ENCODE assay signal across 26 mouse cellular contexts in genomic region chr1:84362209-84362608, GRCm38 (mm10). TPM values are rescaled to one million over a fixed set of nuclear protein-coding genes. Genes with fewer than 3 reads are reported as not detected.
DNase-seq lines count a peak whose midpoint lies in the region; ATAC-seq and TF ChIP-seq lines count a peak whose summit lies in the region.
"Had no signal": no experiment of that assay in that cellular context is flagged by ENCODE, and none has a peak within 500 bp of the region (broad histone marks: within the 10 kb centered on the region; RNA-seq: fewer than 3 reads in every experiment).

No protein-coding gene starts in this region.

- H3K9me3 ChIP-seq in kidney, postnatal 0 days (replicated peaks; ENCODE audit: low read length) = no peaks in the 10 kb centered on the region
- H3K9me3 ChIP-seq in intestine, postnatal 0 days (ENCODE audit: control insufficient read depth) = no peaks in the 10 kb centered on the region
- no peaks in the 10 kb centered on the region for H3K9me3 ChIP-seq in stomach, embryonic 16.5 days (replicated peaks; ENCODE audit: control insufficient read depth, low read length)
- H3K9me3 ChIP-seq in midbrain, embryonic 16.5 days (replicated peaks; ENCODE audit: control insufficient read depth, low read length, poor library complexity, severe bottlenecking) = no peaks in the 10 kb centered on the region
- H3K9me3 ChIP-seq: embryonic facial prominence, embryonic 15.5 days; heart, embryonic 10.5 days; limb, embryonic 12.5 days; liver, embryonic 13.5 days; neural tube, embryonic 13.5 days had no signal

- H3K9ac ChIP-seq in kidney, postnatal 0 days (ENCODE audit: low read depth, low read length) = no peak overlapping the region
- no peak overlapping the region for H3K9ac ChIP-seq in intestine, postnatal 0 days (ENCODE audit: low read depth, low read length)
- no peak overlapping the region for H3K9ac ChIP-seq in stomach, embryonic 16.5 days (ENCODE audit: low read length)
- no peak overlapping the region for H3K9ac ChIP-seq in midbrain, embryonic 16.5 days (ENCODE audit: low read depth, low read length)
- H3K9ac ChIP-seq: embryonic facial prominence, embryonic 15.5 days; hindbrain, embryonic 14.5 days; limb, embryonic 12.5 days; liver, embryonic 13.5 days; neural tube, embryonic 13.5 days had no signal

- TF ChIP-seq CTCF in kidney, postnatal 0 days (IDR thresholded peaks at IDR 0.05; ENCODE audit: low read depth) = no peak
- TF ChIP-seq CTCF in intestine, postnatal 0 days (IDR thresholded peaks at IDR 0.05; ENCODE audit: low read depth) = no peak

- no peaks in the 10 kb centered on the region for H3K27me3 ChIP-seq in kidney, postnatal 0 days (ENCODE audit: insufficient read depth, low read length)
- no peaks in the 10 kb centered on the region for H3K27me3 ChIP-seq in intestine, postnatal 0 days (replicated peaks; ENCODE audit: control insufficient read depth, insufficient read depth, low read length)
- H3K27me3 ChIP-seq in stomach, embryonic 16.5 days (ENCODE audit: control insufficient read depth, insufficient read depth, low read length) = no peaks in the 10 kb centered on the region
- H3K27me3 ChIP-seq in midbrain, embryonic 16.5 days (ENCODE audit: control insufficient read depth, insufficient read depth, low read depth, low read length) = no peaks in the 10 kb centered on the region
- H3K27me3 ChIP-seq: embryonic facial prominence, embryonic 15.5 days; limb, embryonic 12.5 days; liver, embryonic 13.5 days; neural tube, embryonic 13.5 days had no signal

- no peak overlapping the region for H3K27ac ChIP-seq in kidney, postnatal 0 days
- H3K27ac ChIP-seq in intestine, postnatal 0 days (ENCODE audit: low read depth, low read length) = peak overlapping the region; percentile 46; the same call in 1 of the 2 replicates
- H3K27ac ChIP-seq in stomach, embryonic 16.5 days (ENCODE audit: low read length) = no peak overlapping the region
- no peak overlapping the region for H3K27ac ChIP-seq in midbrain, embryonic 16.5 days (ENCODE audit: low read length)
- H3K27ac ChIP-seq: embryonic facial prominence, embryonic 15.5 days; heart, embryonic 10.5 days; hindbrain, embryonic 14.5 days; limb, embryonic 12.5 days; liver, embryonic 13.5 days; neural tube, embryonic 13.5 days had no signal

- WGBS in kidney, postnatal 0 days = 29% methylated on average over 1 of the region's 1 CpGs
- 38% methylated on average over 1 of the region's 1 CpGs for WGBS in intestine, postnatal 0 days
- WGBS in stomach, embryonic 16.5 days = 43% methylated on average over 1 of the region's 1 CpGs
- WGBS in midbrain, embryonic 16.5 days = 84% methylated on average over 1 of the region's 1 CpGs

- H3K4me3 ChIP-seq in kidney, postnatal 0 days (replicated peaks; ENCODE audit: low read depth, low read length) = no peak overlapping the region
- H3K4me3 ChIP-seq in intestine, postnatal 0 days (ENCODE audit: low read depth, low read length) = no peak overlapping the region
- H3K4me3 ChIP-seq in stomach, embryonic 16.5 days (replicated peaks; ENCODE audit: low read length) = no peak overlapping the region
- no peak overlapping the region for H3K4me3 ChIP-seq in midbrain, embryonic 16.5 days (ENCODE audit: low read depth, low read length)
- H3K4me3 ChIP-seq: embryonic facial prominence, embryonic 15.5 days; heart, embryonic 10.5 days; limb, embryonic 12.5 days; liver, embryonic 13.5 days; neural tube, embryonic 13.5 days had no signal

- H3K36me3 ChIP-seq in kidney, postnatal 0 days (ENCODE audit: insufficient read depth, low read length) = no peaks in the 10 kb centered on the region
- no peaks in the 10 kb centered on the region for H3K36me3 ChIP-seq in intestine, postnatal 0 days (ENCODE audit: control insufficient read depth, insufficient read depth)
- no peaks in the 10 kb centered on the region for H3K36me3 ChIP-seq in stomach, embryonic 16.5 days (ENCODE audit: control insufficient read depth, insufficient read depth, low read length)
- H3K36me3 ChIP-seq in midbrain, embryonic 16.5 days (ENCODE audit: control insufficient read depth, insufficient read depth, low read length) = no peaks in the 10 kb centered on the region
- H3K36me3 ChIP-seq: embryonic facial prominence, embryonic 15.5 days; heart, embryonic 10.5 days; limb, embryonic 12.5 days; liver, embryonic 13.5 days; neural tube, embryonic 13.5 days had no signal

- ATAC-seq in kidney, postnatal 0 days (replicated peaks; ENCODE audit: low FRiP score, low read depth) = no peak
- 0 out of 2 replicates have a peak, but pooled peaks have one; percentile 31 for ATAC-seq in granulocyte monocyte progenitor cell, adult 5-6 weeks (replicated peaks; ENCODE audit: poor library complexity, severe bottlenecking)
- ATAC-seq in intestine, postnatal 0 days = peak; percentile 3; the same call in 1 of the 2 replicates
- ATAC-seq in stomach, embryonic 16.5 days (ENCODE audit: insufficient read depth, low FRiP score) = peak; percentile 50; the same call in 1 of the 2 replicates
- no peak for ATAC-seq in midbrain, embryonic 16.5 days
- ATAC-seq: forebrain, embryonic 16.5 days; inflammation-experienced regulatory T-cells, adult 6 months had no signal

- DNase-seq in kidney, postnatal 0 days (ENCODE audit: low spot score) = peak; percentile 60
- DNase-seq in kidney, adult 9 months = no peak
- DNase-seq in right cerebral cortex, postnatal 36 days (ENCODE audit: low spot score in 2 of 2) = no peak
- DNase-seq: adrenal gland, postnatal 10 days; cerebellum, adult 9-11 months; gastrocnemius, postnatal 25 days; heart, postnatal 4 days; kidney, postnatal 25 days; layer of hippocampus, postnatal 36 days; liver, embryonic 13.5 days; lung, adult 2 months; lung, postnatal 14 days; midbrain, embryonic 14.5 days; thymus, postnatal 14 days had no signal

- H3K4me1 ChIP-seq in kidney, postnatal 0 days (replicated peaks; ENCODE audit: insufficient read depth, low read length) = no peaks in the 10 kb centered on the region; the same call in 1 of the 2 replicates
- peaks cover 11% of the 10 kb centered on the region; the same call in 1 of the 2 replicates for H3K4me1 ChIP-seq in intestine, postnatal 0 days (replicated peaks; ENCODE audit: control insufficient read depth, insufficient read depth, low read length)
- H3K4me1 ChIP-seq in stomach, embryonic 16.5 days (ENCODE audit: control insufficient read depth, insufficient read depth, low read length) = no peaks in the 10 kb centered on the region
- peaks cover 6% of the 10 kb centered on the region; the same call in 1 of the 2 replicates for H3K4me1 ChIP-seq in midbrain, embryonic 16.5 days (ENCODE audit: control insufficient read depth, insufficient read depth, low read length)
- H3K4me1 ChIP-seq: embryonic facial prominence, embryonic 15.5 days; heart, embryonic 10.5 days; limb, embryonic 12.5 days; liver, embryonic 13.5 days had no signal

- no peak overlapping the region for H3K4me2 ChIP-seq in kidney, postnatal 0 days (ENCODE audit: low read length)
- H3K4me2 ChIP-seq in intestine, postnatal 0 days (replicated peaks; ENCODE audit: low read depth) = no peak overlapping the region
- H3K4me2 ChIP-seq in stomach, embryonic 16.5 days (ENCODE audit: low read depth, low read length) = no peak overlapping the region
- H3K4me2 ChIP-seq in midbrain, embryonic 16.5 days (ENCODE audit: low read length) = no peak overlapping the region
- H3K4me2 ChIP-seq: embryonic facial prominence, embryonic 15.5 days; hindbrain, embryonic 14.5 days; limb, embryonic 12.5 days; liver, embryonic 13.5 days; neural tube, embryonic 13.5 days had no signal

RNA-seq across cellular contexts. Expression of gene Pid1, which starts 1.8 kb away (rescaled TPM):
- 21.2 and 22.9 TPM in 2 replicates for polyA plus RNA-seq in kidney, postnatal 0 days (2015; fragmentation: Nextera tagmentation; extraction: Ambion mirVana)
- 4.1 and 5.3 TPM in 2 replicates for total RNA-seq in granulocyte monocyte progenitor cell, adult 5-6 weeks (2014; fragmentation: Nextera tagmentation)
- 0.21 and 2.7 TPM in 2 replicates for total RNA-seq in granulocyte monocyte progenitor cell, adult 5-6 weeks (2017)
- 35.1 and 37.4 TPM in 2 replicates for polyA plus RNA-seq in intestine, postnatal 0 days (2015; fragmentation: Nextera tagmentation; extraction: Ambion mirVana)
- 21.9 and 23.3 TPM in 2 replicates for polyA plus RNA-seq in stomach, embryonic 16.5 days (2015; fragmentation: Nextera tagmentation; extraction: Ambion mirVana)
- polyA plus RNA-seq in midbrain, embryonic 16.5 days (2015; fragmentation: Nextera tagmentation; extraction: Ambion mirVana) = 80.8 and 82.7 TPM in 2 replicates
- total RNA-seq: MEL had no signal

Comparison
In these comparisons a context has a peak if more than half of its experiments do, and no peak if none do; other contexts are left out.
1. ATAC-seq: peak in granulocyte monocyte progenitor cell, adult 5-6 weeks (single experiment), intestine, postnatal 0 days (single experiment) and stomach, embryonic 16.5 days (single experiment); none in kidney, postnatal 0 days (single experiment) and midbrain, embryonic 16.5 days (single experiment).